Mouse (Mus musculus) neural tube, embryonic 14.5 days (tissue): ENCODE data around the gene Cldn12. TPM values are rescaled to one million over a fixed set of nuclear protein-coding genes. Genes with fewer than 3 reads are reported as not detected.
A peak's percentile ranks its signal among the peaks of the same experiment; 100 is the strongest.

Source experiments
- ATAC-seq: fragments of 200-750 bp; cut with Nextera tagmentation; 2 replicates; pipeline ENCODE4 v1.8.0; 2017; ENCODE audit warnings: low read depth, mild to moderate bottlenecking, moderate TSS enrichment, moderate library complexity
- H3K27ac ChIP-seq: fragments of 300-500 bp; sonication (generic); 2 replicates; pipeline ENCODE4 v1.5.1; 2014; ENCODE audit warnings: low read depth, mild to moderate bottlenecking, control low read depth, low read length, moderate library complexity, mixed read lengths
- H3K27me3 ChIP-seq: fragments of 300-500 bp; sonication (generic); 2 replicates; pipeline ENCODE4 v1.6.1; 2014; ENCODE audit warnings: low read length; ENCODE audit not compliant: control insufficient read depth, insufficient read depth
- H3K36me3 ChIP-seq: fragments of 300-500 bp; sonication (generic); 2 replicates; pipeline ENCODE4 v1.6.1; 2014; ENCODE audit warnings: low read length, mixed read lengths; ENCODE audit not compliant: control insufficient read depth, insufficient read depth
- H3K4me1 ChIP-seq: fragments of 300-500 bp; sonication (generic); 2 replicates; pipeline ENCODE4 v1.6.1; 2014; ENCODE audit warnings: low read length; ENCODE audit not compliant: control insufficient read depth, insufficient read depth
- H3K4me2 ChIP-seq: fragments of 300-500 bp; sonication (generic); 2 replicates; pipeline ENCODE4 v1.6.1; 2014; ENCODE audit warnings: mild to moderate bottlenecking, low read depth, low read length, control low read depth
- H3K4me3 ChIP-seq: fragments of 300-500 bp; sonication (generic); 2 replicates; pipeline ENCODE4 v1.5.1; 2014; ENCODE audit warnings: low read depth, low read length, control low read depth, mixed read lengths
- H3K9ac ChIP-seq: fragments of 300-500 bp; sonication (generic); replicated peaks from 2 replicates; pipeline ENCODE4 v1.6.1; 2014; ENCODE audit warnings: low read depth, mild to moderate bottlenecking, control low read depth, low read length, mixed read lengths
- H3K9me3 ChIP-seq: fragments of 300-500 bp; sonication (generic); 2 replicates; pipeline ENCODE4 v1.6.1; 2016; ENCODE audit warnings: low read length; ENCODE audit not compliant: control insufficient read depth
- WGBS: fragments of 180-500 bp; shearing (Covaris S2); extraction: QIAGEN DNeasy Blood & Tissue Kit; methylation state at CpG from one replicate; pipeline ENCODE4 v1.1.7; 2014; 5-methylcytosine and 5-hydroxymethylcytosine counted together
- polyA plus RNA-seq: library from polyadenylated mRNA; unstranded; fragments of >200 nt; fragmentation: Nextera tagmentation; extraction: Ambion mirVana; gene quantifications from 2 replicates; pipeline ENCODE4 v1.2.1, GENCODE M21; 2014

Cldn12 gene
- polyA plus RNA-seq, 1 experiment from 2014 or later = 17.0 TPM

DNA sequence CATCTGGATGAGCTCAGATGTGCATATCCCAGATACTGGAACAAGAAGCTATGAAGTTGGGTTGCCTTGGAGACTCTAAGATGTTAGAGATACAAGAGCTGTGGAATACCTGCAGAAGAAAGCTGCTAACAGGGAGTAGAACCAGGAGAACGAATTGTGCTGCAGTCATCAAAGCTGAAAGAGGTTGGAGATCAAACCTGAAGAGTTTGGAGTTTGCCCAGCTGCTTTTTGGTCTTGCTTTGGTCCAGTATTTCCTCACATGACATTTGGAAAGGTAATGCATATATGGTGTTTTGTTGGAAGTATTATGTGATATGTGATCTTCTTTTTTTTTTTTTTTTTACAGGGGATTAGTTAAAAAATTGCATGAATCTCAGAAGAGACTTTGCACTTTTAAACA is 21.4 kb upstream of the Cldn12 start:
- H3K36me3 ChIP-seq = 0 out of 2 replicates have a peak, but pooled peaks cover 3% of the 10 kb centered on the region
- no peak overlapping the region for H3K4me3 ChIP-seq
- H3K4me1 ChIP-seq = no peaks in the 10 kb centered on the region
- no peaks in the 10 kb centered on the region for H3K27me3 ChIP-seq
- no peak for ATAC-seq
- no peak overlapping the region for H3K9ac ChIP-seq
- no peaks in the 10 kb centered on the region for H3K9me3 ChIP-seq
- WGBS = 97% methylated on average over 1 of the region's 1 CpGs
- H3K27ac ChIP-seq = no peak overlapping the region
- H3K4me2 ChIP-seq = no peak overlapping the region

DNA sequence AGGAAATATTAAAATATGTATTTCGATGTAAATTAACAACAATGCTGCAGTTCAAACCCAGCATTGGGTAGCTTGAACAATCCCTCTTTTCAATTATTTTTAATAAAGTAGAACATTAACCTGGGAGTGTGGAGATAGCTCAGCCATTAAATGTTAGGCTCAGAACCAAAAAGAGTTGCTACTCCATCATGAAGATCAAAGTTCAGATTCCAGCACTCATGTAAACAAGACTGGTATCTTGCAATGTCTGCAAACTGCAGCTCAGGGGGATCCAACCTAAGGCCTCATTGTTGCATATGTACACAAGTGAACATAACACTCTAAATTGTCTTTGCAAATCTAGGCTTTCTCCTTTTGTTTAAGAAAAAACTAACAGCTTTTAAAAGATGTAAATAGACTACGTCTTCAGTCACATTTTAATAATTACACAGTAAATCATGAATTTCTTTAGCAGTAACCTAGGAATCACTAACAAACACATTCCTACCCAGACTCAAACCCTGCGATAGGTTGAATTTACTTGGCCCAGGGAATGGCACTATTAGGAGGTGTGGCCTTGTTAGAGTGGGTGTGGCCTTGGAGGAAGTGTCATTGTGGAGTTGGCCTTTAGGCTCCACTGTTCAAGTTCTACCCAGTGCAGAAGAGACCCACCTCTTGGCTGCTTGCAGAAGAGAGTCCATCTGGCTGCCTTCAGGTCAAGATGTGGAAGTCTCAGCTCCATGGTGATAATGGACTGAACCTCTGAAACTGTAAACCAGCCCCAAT is 19.1 kb upstream of the Cldn12 start:
- no peak overlapping the region for H3K4me3 ChIP-seq
- H3K9ac ChIP-seq = no peak overlapping the region
- no peak overlapping the region for H3K4me2 ChIP-seq
- no peaks in the 10 kb centered on the region for H3K27me3 ChIP-seq
- H3K27ac ChIP-seq = no peak overlapping the region
- H3K9me3 ChIP-seq = no peaks in the 10 kb centered on the region
- no peaks in the 10 kb centered on the region for H3K4me1 ChIP-seq
- WGBS = 94% methylated on average over 3 of the region's 3 CpGs
- H3K36me3 ChIP-seq = no peaks in the 10 kb centered on the region
- ATAC-seq = no peak

DNA sequence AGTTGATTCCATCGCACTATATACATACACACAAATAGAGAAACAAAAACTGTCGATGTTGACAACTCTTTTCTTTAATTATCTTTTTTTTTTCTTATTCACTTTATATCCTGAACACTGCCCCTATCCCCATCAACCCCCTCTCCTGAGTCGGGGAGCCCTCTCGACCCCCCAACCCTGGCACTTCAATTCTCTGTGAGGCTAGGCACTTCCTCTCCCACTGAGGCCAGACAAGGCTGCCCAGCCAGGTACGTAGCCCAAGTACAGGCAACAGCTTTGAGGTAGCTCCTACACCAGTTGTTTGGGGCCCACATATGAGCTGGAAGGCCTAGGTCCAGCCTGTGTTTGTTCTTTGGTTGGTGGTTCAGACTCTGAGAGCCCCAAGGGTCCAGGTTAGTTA is 653 bp upstream of the Cldn12 start:
- Histone ChIP-seq H3K27ac (no peak overlapping the region), H3K36me3 (no peaks in the 10 kb centered on the region), H3K9me3 (no peaks in the 10 kb centered on the region), H3K4me3 (no peak overlapping the region), H3K9ac (no peak overlapping the region), H3K4me2 (peak overlapping the region; percentile 79; the same call in 1 of the 2 replicates), H3K4me1 (no peaks in the 10 kb centered on the region), H3K27me3 (no peaks in the 10 kb centered on the region)
- WGBS = 82% methylated on average over 5 of the region's 5 CpGs
- ATAC-seq = no peak

GRCm38 (mm10) chr5:5511401-5511800 is 3.4 kb downstream of the Cldn12 start:
- ATAC-seq = no peak
- Histone ChIP-seq H3K4me1 (peaks cover 8% of the 10 kb centered on the region; the same call in 1 of the 2 replicates), H3K4me3 (no peak overlapping the region), H3K27me3 (no peaks in the 10 kb centered on the region), H3K27ac (no peak overlapping the region), H3K36me3 (no peaks in the 10 kb centered on the region), H3K9me3 (no peaks in the 10 kb centered on the region), H3K9ac (no peak overlapping the region), H3K4me2 (no peak overlapping the region)
- 74% methylated on average over 3 of the region's 3 CpGs for WGBS

DNA sequence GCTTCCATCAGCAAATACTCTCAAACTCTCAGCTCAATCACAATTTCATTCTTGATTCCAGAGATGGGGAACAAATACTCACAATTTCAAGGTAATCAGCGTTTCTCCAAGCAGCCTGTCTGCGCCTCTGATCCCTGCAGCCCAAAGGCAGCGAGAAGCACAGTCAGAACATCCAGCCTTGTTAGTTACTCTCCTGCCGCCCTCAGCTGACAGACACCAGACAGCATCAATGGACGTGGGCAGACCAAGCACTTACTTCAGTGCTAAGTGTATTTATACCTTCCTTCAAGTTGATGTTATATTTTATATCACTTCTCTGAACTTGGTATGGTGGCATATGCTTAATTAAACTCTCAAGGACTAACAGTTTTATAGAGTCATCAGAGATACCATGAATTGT is 3.8 kb downstream of the Cldn12 start:
- no peak overlapping the region for H3K27ac ChIP-seq
- no peak for ATAC-seq
- no peaks in the 10 kb centered on the region for H3K9me3 ChIP-seq
- no peak overlapping the region for H3K4me2 ChIP-seq
- H3K27me3 ChIP-seq = no peaks in the 10 kb centered on the region
- WGBS = 64% methylated on average over 5 of the region's 5 CpGs
- H3K4me1 ChIP-seq = peaks cover 8% of the 10 kb centered on the region; the same call in 1 of the 2 replicates
- H3K9ac ChIP-seq = no peak overlapping the region
- H3K36me3 ChIP-seq = no peaks in the 10 kb centered on the region
- H3K4me3 ChIP-seq = no peak overlapping the region

DNA sequence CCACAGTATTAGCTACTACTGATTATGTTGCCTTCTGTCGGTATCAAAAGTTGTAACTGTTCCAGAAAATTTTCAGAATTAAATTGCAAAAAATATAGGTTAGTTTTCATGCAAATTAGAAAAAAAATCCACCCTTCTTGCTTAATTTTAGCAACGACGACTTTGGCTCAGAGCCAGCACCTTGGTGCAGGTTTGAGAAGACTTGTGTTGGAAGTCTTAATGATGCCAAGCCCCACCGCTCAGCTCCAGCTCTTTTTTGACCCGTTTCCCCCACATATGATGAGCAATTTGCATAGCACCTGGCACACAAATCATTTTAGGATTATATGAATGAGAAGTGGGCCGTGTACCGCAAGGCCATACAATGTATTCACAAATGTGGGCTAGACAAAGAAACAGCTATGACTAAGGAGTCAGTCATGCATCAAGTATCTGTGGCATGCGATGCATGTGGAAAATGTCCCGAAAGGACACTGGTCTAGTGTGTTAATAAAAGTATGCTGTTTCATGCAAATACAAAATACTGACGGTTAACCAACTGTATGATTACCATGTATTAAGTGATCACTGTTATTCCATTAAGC is 4.4 kb downstream of the Cldn12 start:
- WGBS = 54% methylated on average over 10 of the region's 10 CpGs

DNA sequence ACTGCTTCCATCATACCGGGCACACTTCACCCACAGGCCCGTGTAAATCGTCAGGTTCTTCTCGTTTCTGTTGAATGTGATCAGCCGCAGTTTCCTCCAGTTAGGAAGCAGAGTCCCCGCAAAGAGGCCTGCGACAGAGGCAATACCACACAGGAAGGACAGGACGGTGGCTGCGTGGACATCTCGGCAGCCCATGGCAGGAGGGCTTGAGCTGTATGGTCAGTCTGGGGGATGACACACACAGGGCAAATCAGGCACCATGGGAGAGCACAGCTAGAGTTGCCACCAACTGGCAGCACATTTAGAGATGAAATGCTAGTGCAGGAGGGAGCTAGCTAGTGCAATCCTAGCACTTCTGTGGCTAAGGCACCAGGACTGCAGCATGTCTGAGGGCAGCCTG is 6.5 kb downstream of the Cldn12 start:
- WGBS = 38% methylated on average over 10 of the region's 10 CpGs
- peak; percentile 41; the same call in 1 of the 2 replicates for ATAC-seq
- peak overlapping the region; percentile 22; the same call in 1 of the 2 replicates for H3K27ac ChIP-seq
- no peaks in the 10 kb centered on the region for H3K27me3 ChIP-seq
- H3K4me2 ChIP-seq = peak overlapping the region; percentile 38
- H3K4me1 ChIP-seq = peaks cover 8% of the 10 kb centered on the region; the same call in 1 of the 2 replicates
- H3K9ac ChIP-seq = 0 out of 2 replicates have a peak overlapping the region, but pooled peaks have one; percentile 11
- no peaks in the 10 kb centered on the region for H3K9me3 ChIP-seq
- H3K4me3 ChIP-seq = no peak overlapping the region
- H3K36me3 ChIP-seq = no peaks in the 10 kb centered on the region

More for the DNA sequence above, 4.4 kb downstream of the Cldn12 start:
- H3K9ac ChIP-seq = no peak overlapping the region
- no peaks in the 10 kb centered on the region for H3K9me3 ChIP-seq
- H3K4me2 ChIP-seq = no peak overlapping the region
- H3K27me3 ChIP-seq = no peaks in the 10 kb centered on the region
- ATAC-seq = no peak
- no peaks in the 10 kb centered on the region for H3K36me3 ChIP-seq
- peaks cover 8% of the 10 kb centered on the region; the same call in 1 of the 2 replicates for H3K4me1 ChIP-seq
- no peak overlapping the region for H3K4me3 ChIP-seq
- H3K27ac ChIP-seq = no peak overlapping the region

DNA sequence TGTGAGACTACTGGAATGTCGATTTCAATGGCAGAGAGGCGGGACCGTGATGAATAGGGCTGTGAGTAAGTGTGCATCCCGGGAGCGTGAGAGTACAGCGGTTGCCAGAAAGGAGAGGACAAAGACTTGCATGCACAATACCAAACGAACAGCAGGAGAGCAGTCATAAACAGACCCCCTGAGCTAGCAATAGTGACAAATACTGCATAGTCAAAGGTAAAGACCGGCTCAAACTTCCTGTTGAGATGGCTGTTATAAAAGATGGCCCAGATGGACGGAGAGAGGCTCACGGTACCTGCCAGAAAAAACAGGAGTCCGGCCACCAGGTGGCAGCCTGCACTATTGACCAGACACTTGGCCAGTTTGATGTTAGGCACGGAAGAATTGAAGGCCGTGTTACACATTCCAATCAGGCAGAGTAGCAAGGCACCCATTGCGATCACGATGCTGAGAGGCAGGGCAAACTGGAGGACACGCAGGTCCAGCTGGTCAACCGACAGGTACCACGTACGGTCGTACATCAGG is 7.0 kb downstream of the Cldn12 start:
- H3K27ac ChIP-seq = no peak overlapping the region
- WGBS = 15% methylated on average over 20 of the region's 20 CpGs
- ATAC-seq = peak; percentile 82

DNA sequence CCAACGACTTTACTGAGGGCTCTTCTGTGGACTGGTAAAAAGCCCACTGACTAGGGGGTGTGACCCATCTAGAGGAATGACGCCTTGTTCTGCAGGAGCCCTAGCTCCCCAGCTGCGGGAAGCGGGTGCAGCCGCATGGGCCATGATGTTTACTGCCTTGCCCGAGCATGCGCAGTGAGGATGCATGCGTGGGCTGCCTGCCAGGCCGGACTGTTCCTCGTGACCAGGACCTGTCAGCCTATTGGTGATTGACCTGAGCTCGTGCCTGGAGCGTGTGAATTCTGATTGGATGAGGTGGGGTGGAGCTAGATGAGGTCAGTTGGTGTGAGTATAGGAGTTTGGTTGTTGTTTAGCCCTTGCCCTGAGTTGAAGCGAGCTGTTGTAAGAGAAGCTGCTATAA is 10.3 kb downstream of the Cldn12 start:
- ATAC-seq = 0 out of 2 replicates have a peak, but pooled peaks have one; percentile 23
- H3K4me3 ChIP-seq = no peak overlapping the region
- H3K4me1 ChIP-seq = peaks cover 8% of the 10 kb centered on the region; the same call in 1 of the 2 replicates
- no peaks in the 10 kb centered on the region for H3K36me3 ChIP-seq
- no peaks in the 10 kb centered on the region for H3K9me3 ChIP-seq
- no peaks in the 10 kb centered on the region for H3K27me3 ChIP-seq
- no peak overlapping the region for H3K9ac ChIP-seq
- WGBS = 83% methylated on average over 13 of the region's 13 CpGs
- no peak overlapping the region for H3K27ac ChIP-seq
- H3K4me2 ChIP-seq = no peak overlapping the region

More for the DNA sequence above, 7.0 kb downstream of the Cldn12 start:
- H3K4me1 ChIP-seq = peaks cover 8% of the 10 kb centered on the region; the same call in 1 of the 2 replicates
- no peaks in the 10 kb centered on the region for H3K36me3 ChIP-seq
- peak overlapping the region; percentile 38 for H3K4me2 ChIP-seq
- no peaks in the 10 kb centered on the region for H3K27me3 ChIP-seq
- H3K9ac ChIP-seq = 0 out of 2 replicates have a peak overlapping the region, but pooled peaks have one; percentile 11
- H3K4me3 ChIP-seq = no peak overlapping the region
- no peaks in the 10 kb centered on the region for H3K9me3 ChIP-seq
